Mouse (Mus musculus) v-Abl transformed pro-B cells (cell line): Measurements from ENCODE around the gene Gm4307.
"Not testable (repeated sequence)": the region's sequence is repeated elsewhere in the genome, so short reads cannot be mapped to it uniquely, and the experiment has no call there.

ENCODE experiments used
- in situ Hi-C, 2 experiments: fragments of 400-800 bp; cut with MboI; formaldehyde crosslinking; loops; one replicate each; pipeline ENCODE4 v1.15.1; 2025; ENCODE audit not compliant: unreplicated experiment in 2 of 2

The Gm4307 gene

DNA sequence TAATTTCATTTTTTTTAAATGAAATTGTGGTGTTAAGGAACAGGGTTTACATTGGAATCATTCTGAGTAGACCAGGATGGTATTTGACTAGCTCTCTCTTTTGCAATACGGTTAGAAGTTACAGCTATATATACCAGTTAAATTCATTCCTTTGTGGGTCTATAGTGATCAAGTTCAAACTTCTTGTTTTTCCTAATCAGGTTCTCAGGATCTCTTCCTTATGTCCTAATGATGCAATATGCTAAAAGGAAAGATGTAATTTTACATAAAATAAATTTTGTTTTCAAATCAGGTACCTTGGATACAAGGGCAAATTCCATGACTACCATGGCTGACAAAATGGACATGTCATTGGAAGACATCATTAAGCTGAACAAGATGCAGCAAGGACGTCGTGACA is at the start of gene Gm4307:
Gm4307 (plus strand) TSS at position 301 of the 400 bp plus-strand sequence.
- in situ Hi-C loops = not testable (repeated sequence)

DNA sequence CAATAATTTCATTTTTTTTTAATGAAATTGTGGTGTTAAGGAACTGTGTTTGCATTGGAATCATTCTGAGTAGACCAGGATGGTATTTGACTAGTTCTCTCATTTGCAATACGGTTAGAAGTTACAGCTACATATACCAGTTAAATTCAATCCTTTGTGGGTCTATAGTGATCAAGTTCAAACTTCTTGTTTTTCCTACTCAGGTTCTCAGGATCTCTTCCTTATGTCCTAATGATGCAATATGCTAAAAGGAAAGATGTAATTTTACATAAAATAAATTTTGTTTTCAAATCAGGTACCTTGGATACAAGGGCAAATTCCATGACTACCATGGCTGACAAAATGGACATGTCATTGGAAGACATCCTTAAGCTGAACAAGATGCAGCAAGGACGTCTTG is 25.8 kb upstream of the Gm4307 start, which contains the start of gene Gm4301:
Gm4301 (plus strand) TSS at position 301 of the 400 bp plus-strand sequence.
- in situ Hi-C loops = not testable (repeated sequence)

DNA sequence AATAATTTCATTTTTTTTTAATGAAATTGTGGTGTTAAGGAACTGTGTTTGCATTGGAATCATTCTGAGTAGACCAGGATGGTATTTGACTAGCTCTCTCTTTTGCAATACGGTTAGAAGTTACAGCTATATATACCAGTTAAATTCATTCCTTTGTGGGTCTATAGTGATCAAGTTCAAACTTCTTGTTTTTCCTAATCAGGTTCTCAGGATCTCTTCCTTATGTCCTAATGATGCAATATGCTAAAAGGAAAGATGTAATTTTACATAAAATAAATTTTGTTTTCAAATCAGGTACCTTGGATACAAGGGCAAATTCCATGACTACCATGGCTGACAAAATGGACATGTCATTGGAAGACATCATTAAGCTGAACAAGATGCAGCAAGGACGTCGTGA is 20.6 kb upstream of the Gm4307 start, which contains the start of gene Gm4302:
Gm4302 (plus strand) TSS at position 301 of the 400 bp plus-strand sequence.
- in situ Hi-C loops = not testable (repeated sequence)

DNA sequence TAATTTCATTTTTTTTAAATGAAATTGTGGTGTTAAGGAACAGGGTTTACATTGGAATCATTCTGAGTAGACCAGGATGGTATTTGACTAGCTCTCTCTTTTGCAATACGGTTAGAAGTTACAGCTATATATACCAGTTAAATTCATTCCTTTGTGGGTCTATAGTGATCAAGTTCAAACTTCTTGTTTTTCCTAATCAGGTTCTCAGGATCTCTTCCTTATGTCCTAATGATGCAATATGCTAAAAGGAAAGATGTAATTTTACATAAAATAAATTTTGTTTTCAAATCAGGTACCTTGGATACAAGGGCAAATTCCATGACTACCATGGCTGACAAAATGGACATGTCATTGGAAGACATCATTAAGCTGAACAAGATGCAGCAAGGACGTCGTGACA is 15.5 kb upstream of the Gm4307 start, which contains the start of gene Gm4303:
Gm4303 (plus strand) TSS at position 301 of the 400 bp plus-strand sequence.
- in situ Hi-C loops = not testable (repeated sequence)

DNA sequence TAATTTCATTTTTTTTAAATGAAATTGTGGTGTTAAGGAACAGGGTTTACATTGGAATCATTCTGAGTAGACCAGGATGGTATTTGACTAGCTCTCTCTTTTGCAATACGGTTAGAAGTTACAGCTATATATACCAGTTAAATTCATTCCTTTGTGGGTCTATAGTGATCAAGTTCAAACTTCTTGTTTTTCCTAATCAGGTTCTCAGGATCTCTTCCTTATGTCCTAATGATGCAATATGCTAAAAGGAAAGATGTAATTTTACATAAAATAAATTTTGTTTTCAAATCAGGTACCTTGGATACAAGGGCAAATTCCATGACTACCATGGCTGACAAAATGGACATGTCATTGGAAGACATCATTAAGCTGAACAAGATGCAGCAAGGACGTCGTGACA is 10.3 kb upstream of the Gm4307 start, which contains the start of gene Gm4305:
Gm4305 (plus strand) TSS at position 301 of the 400 bp plus-strand sequence.
- in situ Hi-C loops = not testable (repeated sequence)

DNA sequence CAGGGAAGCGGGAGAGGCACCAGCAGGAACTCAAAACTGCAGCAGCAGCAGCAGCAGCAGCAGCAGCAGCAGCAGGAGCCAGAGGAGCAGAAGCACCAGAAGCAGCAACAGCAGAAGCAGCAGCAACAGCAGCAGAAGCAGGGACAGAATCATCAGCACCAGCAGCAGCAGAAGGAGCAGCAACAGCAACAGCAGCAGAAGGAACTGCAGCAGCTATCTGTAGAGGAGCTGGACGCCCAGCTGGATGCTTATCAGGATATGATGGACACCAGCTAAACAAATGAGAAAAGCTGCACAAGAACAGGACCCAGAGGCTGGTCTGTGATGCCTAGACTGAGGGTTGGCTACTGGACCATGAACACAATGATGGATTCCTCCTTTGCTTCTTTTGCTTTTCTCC is 4.3 kb upstream of the Gm4307 start:
- in situ Hi-C loops = not testable (repeated sequence)

DNA sequence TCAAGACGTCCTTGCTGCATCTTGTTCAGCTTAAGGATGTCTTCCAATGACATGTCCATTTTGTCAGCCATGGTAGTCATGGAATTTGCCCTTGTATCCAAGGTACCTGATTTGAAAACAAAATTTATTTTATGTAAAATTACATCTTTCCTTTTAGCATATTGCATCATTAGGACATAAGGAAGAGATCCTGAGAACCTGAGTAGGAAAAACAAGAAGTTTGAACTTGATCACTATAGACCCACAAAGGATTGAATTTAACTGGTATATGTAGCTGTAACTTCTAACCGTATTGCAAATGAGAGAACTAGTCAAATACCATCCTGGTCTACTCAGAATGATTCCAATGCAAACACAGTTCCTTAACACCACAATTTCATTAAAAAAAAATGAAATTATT is 21.3 kb downstream of the Gm4307 start, which contains the start of gene Gm4312:
Gm4312 (minus strand) TSS at position 101 of the 400 bp plus-strand sequence.
- in situ Hi-C loops = not testable (repeated sequence)

DNA sequence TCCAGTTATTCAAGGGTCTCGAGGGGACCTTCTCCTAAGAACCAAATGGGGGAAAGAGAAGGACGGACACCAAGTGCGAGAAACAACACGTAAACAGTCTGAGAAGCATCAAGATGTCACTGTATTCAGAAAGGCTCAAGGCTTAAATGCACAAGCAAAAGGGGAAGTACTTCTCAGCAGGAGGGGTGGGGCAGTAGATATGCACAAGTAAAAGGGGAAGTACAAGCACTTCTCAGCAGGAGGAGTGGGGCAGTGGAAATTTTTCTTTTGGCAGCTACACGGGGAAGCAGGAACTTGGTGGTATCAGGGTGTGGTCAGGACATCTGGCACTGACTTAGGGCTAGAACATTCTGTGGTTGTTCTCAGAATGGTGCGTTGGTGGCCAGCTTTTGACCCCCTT is 41.2 kb downstream of the Gm4307 start:
- in situ Hi-C loops = loop anchor here in 1 of 2 experiments (25.0 kb wide), 1 partner anchor 90 kb away; no protein-coding TSS in a partner anchor
